Mouse (Mus musculus) cerebellum, adult 2 months (tissue): ENCODE results near the gene Nup160.

Source experiments
- CTCF ChIP-seq: fragments of 200-500 bp; IDR thresholded peaks from 2 replicates; pipeline ENCODE4 v1.5.1; 2011; ENCODE audit warnings: low read depth, mild to moderate bottlenecking, control low read depth, low read length, moderate library complexity, borderline replicate concordance; ENCODE audit not compliant: insufficient read depth
- POLR2A ChIP-seq: fragments of 200-500 bp; IDR thresholded peaks from 2 replicates; pipeline ENCODE4 v1.6.1; 2011; ENCODE audit warnings: low read length, control low read depth, borderline replicate concordance; ENCODE audit not compliant: insufficient read depth

GRCm38 (mm10) chr2:90700943-90701342, 23.9 kb downstream of the Nup160 start:
- no peak for TF ChIP-seq CTCF
- TF ChIP-seq POLR2A: no peak
